Mouse (Mus musculus) neural tube, embryonic 11.5 days (tissue): ENCODE data around the gene Srrt. TPM values are rescaled to one million over a fixed set of nuclear protein-coding genes. Genes with fewer than 3 reads are reported as not detected.

ENCODE experiments used
- ATAC-seq: fragments of 200-750 bp; cut with Nextera tagmentation; 2 replicates; pipeline ENCODE4 v1.8.0; 2017; ENCODE audit warnings: moderate number of reproducible peaks, mild to moderate bottlenecking, moderate TSS enrichment, moderate library complexity; ENCODE audit not compliant: insufficient read depth, low FRiP score, low TSS enrichment
- DNase-seq: peaks from one replicate; pipeline ENCODE4 v3.0.0-alpha.2; 2015; ENCODE audit warnings: low spot score
- H3K27ac ChIP-seq: fragments of 300-500 bp; sonication (generic); 2 replicates; pipeline ENCODE4 v1.5.1; 2014; ENCODE audit warnings: low read depth, mild to moderate bottlenecking, low read length
- H3K27me3 ChIP-seq: fragments of 300-500 bp; sonication (generic); 2 replicates; pipeline ENCODE4 v1.6.1; 2014; ENCODE audit warnings: mild to moderate bottlenecking, low read length, mixed read lengths; ENCODE audit not compliant: control insufficient read depth, insufficient read depth
- H3K36me3 ChIP-seq: fragments of 300-500 bp; sonication (generic); 2 replicates; pipeline ENCODE4 v1.6.1; 2014; ENCODE audit warnings: mild to moderate bottlenecking, low read length, moderate library complexity, mixed read lengths; ENCODE audit not compliant: control insufficient read depth, insufficient read depth
- H3K4me1 ChIP-seq: fragments of 300-500 bp; sonication (generic); 2 replicates; pipeline ENCODE4 v1.6.1; 2014; ENCODE audit warnings: low read length, mixed read lengths; ENCODE audit not compliant: control insufficient read depth, insufficient read depth
- H3K4me2 ChIP-seq: fragments of 300-500 bp; sonication (generic); 2 replicates; pipeline ENCODE4 v1.6.1; 2014; ENCODE audit warnings: low read depth, mild to moderate bottlenecking, moderate library complexity
- H3K4me3 ChIP-seq: fragments of 300-500 bp; sonication (generic); 2 replicates; pipeline ENCODE4 v1.5.1; 2014; ENCODE audit warnings: low read depth, low read length
- H3K9ac ChIP-seq: fragments of 300-500 bp; sonication (generic); 2 replicates; pipeline ENCODE4 v1.6.1; 2014; ENCODE audit warnings: mild to moderate bottlenecking, low read length
- H3K9me3 ChIP-seq: fragments of 300-500 bp; sonication (generic); 2 replicates; pipeline ENCODE4 v1.6.1; 2016; ENCODE audit warnings: low read length; ENCODE audit not compliant: control insufficient read depth
- WGBS: fragments of 180-500 bp; shearing (Covaris S2); extraction: QIAGEN DNeasy Blood & Tissue Kit; methylation state at CpG from one replicate; pipeline ENCODE4 v1.1.7; 2014; 5-methylcytosine and 5-hydroxymethylcytosine counted together
- polyA plus RNA-seq: library from polyadenylated mRNA; unstranded; fragments of >200 nt; fragmentation: Nextera tagmentation; extraction: Ambion mirVana; gene quantifications from 2 replicates; pipeline ENCODE4 v1.2.1, GENCODE M21; 2014

Srrt gene
- polyA plus RNA-seq, 1 experiment from 2014 or later, result 166 TPM

DNA sequence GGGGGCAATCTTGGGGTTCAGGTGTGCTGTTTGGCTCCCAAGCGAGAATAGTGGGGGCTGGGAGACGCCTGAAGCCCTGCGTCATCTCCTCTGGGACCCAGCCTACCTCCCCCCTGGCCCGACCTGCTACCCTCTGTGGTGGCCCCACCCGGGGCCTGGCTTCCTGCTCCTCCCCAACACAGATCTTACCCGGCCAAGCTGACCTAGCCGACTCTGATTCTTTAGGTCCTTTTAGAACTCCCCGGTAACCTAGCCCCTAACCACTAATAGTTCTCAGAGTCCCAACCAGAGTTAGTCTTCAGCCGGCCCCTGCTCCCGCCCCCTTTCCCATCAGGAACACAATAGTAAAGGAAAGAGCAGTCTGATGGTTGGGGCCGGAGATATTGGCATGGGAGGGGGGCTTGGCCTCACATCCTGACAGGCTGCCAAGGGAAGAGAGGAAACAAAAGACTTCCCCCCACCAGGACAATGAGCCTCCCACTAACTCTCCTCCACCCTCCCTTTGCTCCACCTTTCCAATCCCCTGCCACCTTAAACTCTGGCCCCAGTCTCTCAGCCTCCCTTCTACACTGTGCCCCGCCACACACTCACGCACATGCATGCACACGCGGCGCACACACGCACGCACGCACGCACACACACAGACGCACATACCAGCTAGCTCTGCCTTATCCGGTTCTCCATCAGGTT is 32.0 kb upstream of the Srrt start:
- WGBS, result 7% methylated on average over 22 of the region's 22 CpGs
- Histone ChIP-seq H3K27me3 (no peaks in the 10 kb centered on the region), H3K9ac (peak overlapping the region; percentile 66), H3K4me1 (peaks cover 6% of the 10 kb centered on the region; the same call in 1 of the 2 replicates), H3K4me2 (peak overlapping the region; percentile 84), H3K9me3 (no peaks in the 10 kb centered on the region), H3K4me3 (peak overlapping the region; percentile 32), H3K27ac (no peak overlapping the region; the same call in 1 of the 2 replicates), H3K36me3 (no peaks in the 10 kb centered on the region)
- peak; percentile 43; the same call in 1 of the 2 replicates for ATAC-seq
- DNase-seq, result peak; percentile 33

DNA sequence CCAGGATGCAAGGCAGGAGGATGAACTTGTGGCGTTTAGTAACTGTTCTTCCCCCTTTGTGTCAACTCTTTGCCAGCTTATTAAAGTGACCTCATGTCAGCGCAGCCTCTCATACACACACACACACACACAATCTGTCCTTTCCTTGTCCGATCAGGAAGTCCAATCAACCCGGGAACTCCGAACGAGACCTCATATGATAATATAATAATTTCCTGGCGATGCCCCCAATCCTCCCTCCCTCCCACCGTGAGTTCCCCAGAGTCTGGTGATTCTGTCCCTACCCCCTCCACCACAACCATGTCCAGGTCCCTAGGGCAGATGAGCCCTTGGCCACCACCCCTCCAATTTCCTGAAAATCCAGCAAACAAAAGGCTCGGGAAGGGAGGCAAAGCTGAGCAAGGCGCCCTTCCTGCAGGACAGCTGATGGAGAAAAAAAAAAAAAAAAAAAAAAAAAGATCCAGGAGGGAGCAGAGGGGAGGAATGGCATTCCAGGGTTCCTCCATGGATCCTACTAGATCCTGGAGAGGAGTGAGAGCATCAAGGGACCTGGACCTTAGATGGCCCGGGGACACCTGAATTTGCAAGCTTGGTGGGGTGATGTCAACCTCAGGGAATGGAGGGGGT is 31.3 kb upstream of the Srrt start:
- peaks cover 6% of the 10 kb centered on the region; the same call in 1 of the 2 replicates for H3K4me1 ChIP-seq
- no peak for DNase-seq
- no peaks in the 10 kb centered on the region for H3K36me3 ChIP-seq
- H3K27ac ChIP-seq, result peak overlapping the region; percentile 76
- no peaks in the 10 kb centered on the region for H3K9me3 ChIP-seq
- H3K4me2 ChIP-seq, result peak overlapping the region; percentile 84
- peak; percentile 24; the same call in 1 of the 2 replicates for ATAC-seq
- H3K9ac ChIP-seq, result peak overlapping the region; percentile 66
- WGBS, result 3% methylated on average over 11 of the region's 11 CpGs
- no peaks in the 10 kb centered on the region for H3K27me3 ChIP-seq
- peak overlapping the region; percentile 32 for H3K4me3 ChIP-seq

DNA sequence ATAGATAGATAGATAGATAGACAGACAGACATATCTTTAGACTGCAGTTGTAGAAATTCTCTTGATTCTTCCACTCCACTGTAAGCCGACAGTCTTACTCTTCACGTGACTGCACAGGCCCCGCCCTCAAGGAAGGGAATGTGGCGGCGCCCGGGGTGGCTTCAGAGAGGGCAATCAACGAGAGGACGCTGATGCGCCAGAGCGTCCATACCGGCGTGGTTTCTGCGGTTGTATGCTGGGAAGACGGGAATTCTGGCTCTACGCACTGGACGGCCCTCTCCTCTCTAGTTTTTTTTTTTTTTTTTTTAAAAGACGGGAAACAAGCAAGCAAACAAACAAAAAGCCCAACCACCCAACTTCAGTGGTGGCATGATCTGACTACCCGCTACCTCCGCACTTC is 30.8 kb upstream of the Srrt start:
- peak; percentile 75 for ATAC-seq
- H3K4me3 ChIP-seq, result peak overlapping the region; percentile 32
- under 1% methylated on average over 19 of the region's 19 CpGs for WGBS

GRCm38 (mm10) chr5:137337190-137337589 is 29.7 kb upstream of the Srrt start:
- Histone ChIP-seq H3K36me3 (no peaks in the 10 kb centered on the region), H3K27me3 (no peaks in the 10 kb centered on the region), H3K27ac (no peak overlapping the region), H3K4me2 (no peak overlapping the region), H3K9me3 (no peaks in the 10 kb centered on the region), H3K9ac (no peak overlapping the region), H3K4me3 (no peak overlapping the region), H3K4me1 (peaks cover 6% of the 10 kb centered on the region; the same call in 1 of the 2 replicates)
- DNase-seq (no peak), ATAC-seq (no peak)
- 56% methylated on average over 8 of the region's 8 CpGs for WGBS

More for the DNA sequence above, 30.8 kb upstream of the Srrt start:
- Histone ChIP-seq H3K4me2 (peak overlapping the region; percentile 84), H3K4me1 (peaks cover 6% of the 10 kb centered on the region; the same call in 1 of the 2 replicates), H3K36me3 (no peaks in the 10 kb centered on the region), H3K9ac (peak overlapping the region; percentile 66), H3K27me3 (no peaks in the 10 kb centered on the region), H3K27ac (peak overlapping the region; percentile 76), H3K9me3 (no peaks in the 10 kb centered on the region)
- DNase-seq, result peak; percentile 92

- no peak for DNase-seq
- Histone ChIP-seq H3K27ac (no peak overlapping the region), H3K4me2 (no peak overlapping the region), H3K36me3 (no peaks in the 10 kb centered on the region), H3K4me3 (no peak overlapping the region), H3K9ac (no peak overlapping the region), H3K4me1 (peaks cover 6% of the 10 kb centered on the region; the same call in 1 of the 2 replicates), H3K9me3 (no peaks in the 10 kb centered on the region), H3K27me3 (no peaks in the 10 kb centered on the region)
- ATAC-seq, result no peak
- 59% methylated on average over 6 of the region's 6 CpGs for WGBS
Measured at GRCm38 (mm10) chr5:137335066-137335465, 27.6 kb upstream of the Srrt start.

DNA sequence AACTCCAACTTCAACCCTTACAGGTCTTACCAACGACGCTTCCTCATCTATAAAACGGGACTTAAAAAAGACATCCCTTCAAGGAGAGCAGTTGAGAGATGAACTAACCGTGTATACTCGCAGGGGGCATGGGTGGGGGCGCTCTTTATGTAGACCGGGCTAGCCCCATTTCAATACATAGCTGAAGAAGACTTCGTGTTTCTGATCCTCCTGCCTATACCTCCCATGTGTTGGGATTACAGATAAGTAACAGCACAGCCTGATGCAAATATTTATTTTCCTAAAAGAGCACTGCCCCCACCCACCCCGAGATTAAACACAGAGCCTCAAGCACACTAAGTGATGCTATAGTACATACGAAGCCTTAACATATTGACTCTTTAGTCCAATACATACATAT is 26.8 kb upstream of the Srrt start:
- H3K36me3 ChIP-seq, result no peaks in the 10 kb centered on the region
- H3K27ac ChIP-seq, result no peak overlapping the region
- no peaks in the 10 kb centered on the region for H3K27me3 ChIP-seq
- ATAC-seq, result no peak
- H3K9ac ChIP-seq, result no peak overlapping the region
- H3K4me3 ChIP-seq, result no peak overlapping the region; the same call in 1 of the 2 replicates
- 59% methylated on average over 10 of the region's 10 CpGs for WGBS
- no peaks in the 10 kb centered on the region for H3K9me3 ChIP-seq
- H3K4me2 ChIP-seq, result no peak overlapping the region
- DNase-seq, result no peak
- H3K4me1 ChIP-seq, result peaks cover 6% of the 10 kb centered on the region; the same call in 1 of the 2 replicates

- peak within 1 kb of the TSS; percentile 60 for H3K9ac ChIP-seq
- H3K9me3 ChIP-seq, result no peaks in the 10 kb centered on the region
- no peaks in the 10 kb centered on the region for H3K36me3 ChIP-seq
- WGBS, result under 1% methylated on average over 44 of the region's 44 CpGs
- peak; percentile 90 for ATAC-seq
- H3K4me2 ChIP-seq, result peak within 1 kb of the TSS; percentile 74
- H3K27me3 ChIP-seq, result no peaks in the 10 kb centered on the region
- H3K4me3 ChIP-seq, result peak within 1 kb of the TSS; percentile 53
- peak; percentile 94 for DNase-seq
- no peak within 1 kb of the TSS for H3K27ac ChIP-seq
- H3K4me1 ChIP-seq, result peaks cover under 1% of the 10 kb centered on the region; the same call in 1 of the 2 replicates
Measured at GRCm38 (mm10) chr5:137333512-137334174, 26.2 kb upstream of the Srrt start, which contains the start of gene Slc12a9. Gene Slc12a9 (minus strand): TSS chr5:137333597.

GRCm38 (mm10) chr5:137332857-137333511 is 25.5 kb upstream of the Srrt start:
- H3K9ac ChIP-seq, result peak overlapping the region; percentile 60
- no peak for DNase-seq
- no peaks in the 10 kb centered on the region for H3K27me3 ChIP-seq
- 17% methylated on average over 15 of the region's 15 CpGs for WGBS
- H3K9me3 ChIP-seq, result no peaks in the 10 kb centered on the region
- no peak overlapping the region for H3K27ac ChIP-seq
- peak; percentile 36; the same call in 1 of the 2 replicates for ATAC-seq
- peak overlapping the region; percentile 74 for H3K4me2 ChIP-seq
- peak overlapping the region; percentile 53 for H3K4me3 ChIP-seq
- no peaks in the 10 kb centered on the region for H3K4me1 ChIP-seq
- H3K36me3 ChIP-seq, result no peaks in the 10 kb centered on the region; the same call in 1 of the 2 replicates
